Mouse (Mus musculus) NIH3T3 (cell line): ENCODE results near the gene Coro7.

Source experiments
- DNase-seq: peaks from one replicate; pipeline ENCODE4 v3.0.0-alpha.2; 2012; ENCODE audit warnings: low read depth

The Coro7 gene

DNA sequence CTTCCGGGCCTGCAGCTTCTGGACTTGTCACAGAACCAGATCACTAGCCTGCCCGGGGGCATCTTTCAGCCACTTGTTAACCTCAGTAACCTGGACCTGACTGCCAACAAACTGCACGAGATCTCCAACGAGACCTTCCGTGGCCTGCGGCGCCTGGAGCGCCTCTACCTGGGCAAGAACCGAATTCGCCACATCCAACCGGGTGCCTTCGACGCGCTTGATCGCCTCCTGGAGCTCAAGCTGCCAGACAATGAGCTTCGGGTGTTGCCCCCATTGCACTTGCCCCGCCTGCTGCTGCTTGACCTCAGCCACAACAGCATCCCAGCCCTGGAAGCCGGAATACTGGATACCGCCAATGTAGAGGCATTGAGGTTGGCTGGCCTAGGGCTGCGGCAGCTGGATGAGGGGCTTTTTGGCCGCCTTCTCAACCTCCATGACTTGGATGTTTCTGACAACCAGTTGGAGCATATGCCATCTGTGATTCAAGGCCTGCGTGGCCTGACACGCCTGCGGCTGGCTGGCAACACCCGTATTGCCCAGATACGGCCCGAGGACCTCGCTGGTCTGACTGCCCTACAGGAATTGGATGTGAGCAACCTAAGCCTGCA, 31.1 kb downstream of the Coro7 start:
- no peak for DNase-seq

DNA sequence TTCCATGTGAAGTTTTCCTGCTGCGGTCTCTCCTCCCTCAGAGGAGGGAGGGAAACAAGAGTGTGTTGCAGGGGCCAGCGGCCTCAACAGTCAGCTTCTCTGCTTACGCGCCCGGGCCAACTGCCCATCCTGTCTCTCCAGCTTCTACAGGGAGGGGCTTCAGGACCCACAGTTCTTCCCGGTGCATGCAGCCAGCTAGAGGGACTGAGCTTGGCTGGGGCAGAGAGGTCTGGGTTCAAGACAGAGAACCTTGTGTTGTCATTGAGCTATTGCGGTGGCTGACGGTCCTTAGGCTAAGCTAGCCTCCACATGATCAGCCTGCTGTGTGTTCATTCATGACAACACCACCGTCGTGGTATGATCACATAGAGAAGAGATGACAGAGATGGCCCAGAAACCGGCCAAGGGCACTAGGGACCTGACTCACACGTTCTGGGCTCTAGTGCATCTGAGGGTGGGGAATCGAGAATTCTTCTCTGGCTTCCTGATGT, 31.9 kb downstream of the Coro7 start:
- DNase-seq = peak; percentile 87

- no peak for DNase-seq
These were observed 32.7 kb downstream of the Coro7 start for GRCm38 (mm10) chr16:4646831-4647230.

GRCm38 (mm10) chr16:4645867-4646266, 33.7 kb downstream of the Coro7 start:
- no peak for DNase-seq

GRCm38 (mm10) chr16:4643670-4644419, 35.7 kb downstream of the Coro7 start:
- peak; percentile 97 for DNase-seq

- peak; percentile 48 for DNase-seq
These were observed 36.6 kb downstream of the Coro7 start for GRCm38 (mm10) chr16:4642937-4643336.

GRCm38 (mm10) chr16:4642190-4642589, 37.4 kb downstream of the Coro7 start:
- DNase-seq = peak; percentile 95

GRCm38 (mm10) chr16:4641119-4641838, 38.3 kb downstream of the Coro7 start:
- peak; percentile 54 for DNase-seq

DNA sequence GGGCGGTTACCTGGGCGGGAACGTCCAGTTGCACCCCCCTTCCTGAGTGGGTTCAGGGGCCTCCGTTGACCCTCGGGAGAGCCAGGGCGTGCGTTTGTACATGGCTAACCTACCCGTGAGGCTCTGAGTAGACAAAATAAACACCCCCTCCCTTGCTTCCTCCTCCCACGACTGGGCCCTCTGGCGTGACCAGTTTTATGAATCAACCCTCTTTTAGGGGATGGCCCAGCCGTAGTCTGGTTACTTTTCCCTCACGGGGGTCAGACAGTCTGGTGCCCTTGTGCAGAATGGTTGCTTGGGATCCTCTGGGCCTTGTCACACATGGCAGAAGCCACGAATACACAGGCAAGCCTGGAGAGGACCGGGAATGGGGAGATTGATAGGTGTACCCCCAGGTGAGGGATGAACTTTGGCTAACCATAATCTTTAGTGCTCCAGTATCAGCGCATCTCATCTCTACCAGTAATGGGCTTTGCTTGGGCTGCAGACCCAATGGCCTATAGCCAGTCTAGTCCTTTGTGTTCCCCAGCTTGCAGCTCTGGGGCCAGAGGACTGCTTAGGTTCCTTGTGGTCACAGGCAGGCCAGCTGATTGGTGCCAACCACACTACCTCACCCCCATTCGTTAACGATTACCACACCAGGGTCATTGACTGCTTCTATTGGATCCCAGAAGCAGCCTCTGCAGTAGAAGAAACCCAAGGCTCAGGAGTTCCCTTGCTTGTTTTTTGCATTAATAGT, 39.1 kb downstream of the Coro7 start:
- peak; percentile 76 for DNase-seq

DNA sequence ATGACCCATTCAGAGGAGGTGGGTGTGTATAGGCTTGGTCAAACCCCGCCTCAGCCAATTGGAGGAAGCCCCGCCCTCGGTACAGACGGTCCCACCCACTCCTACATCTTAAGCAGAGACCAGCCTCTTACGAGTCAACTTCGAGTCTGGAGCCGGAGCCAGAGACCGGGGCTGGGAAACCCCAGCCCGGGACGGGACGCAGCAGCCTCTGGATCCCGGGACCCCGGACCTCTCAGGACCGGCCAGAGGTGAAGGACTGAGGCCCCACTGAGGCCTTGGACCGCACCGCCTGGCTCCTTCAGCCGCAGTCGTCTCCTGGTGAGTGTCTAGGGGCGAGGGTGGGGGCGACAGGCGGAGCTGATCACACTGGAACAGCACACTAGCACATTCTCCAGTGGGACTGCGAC, 39.7 kb downstream of the Coro7 start, which contains the start of the genes Vasn and Dnaja3:
Vasn (plus strand) TSS at position 111 of the 407 bp plus-strand sequence.
Dnaja3 (plus strand) TSS at position 159 of the 407 bp plus-strand sequence.
- peak; percentile 95 for DNase-seq

GRCm38 (mm10) chr16:4638891-4639390, 40.6 kb downstream of the Coro7 start:
- DNase-seq = peak; percentile 74

DNA sequence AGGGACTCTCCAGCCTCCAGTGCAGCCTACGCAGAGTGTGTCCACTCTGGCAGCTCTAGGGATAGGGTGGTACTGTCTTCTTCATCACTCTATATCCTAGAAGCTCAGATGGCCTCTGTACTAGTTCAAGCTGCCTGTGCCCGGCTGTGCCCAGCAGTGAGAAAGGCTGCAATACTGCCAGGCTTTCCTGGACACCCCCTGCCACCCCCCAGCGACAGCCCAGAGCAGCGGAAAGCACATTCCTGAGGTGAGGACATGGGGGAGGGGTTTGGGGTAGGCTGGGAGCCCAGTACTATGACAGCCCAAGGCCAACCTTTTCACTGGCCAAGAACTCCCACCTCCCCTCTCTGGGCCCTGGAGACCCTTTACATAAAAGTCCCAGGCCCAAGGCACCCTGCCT, 43.8 kb downstream of the Coro7 start:
- DNase-seq = no peak

DNA sequence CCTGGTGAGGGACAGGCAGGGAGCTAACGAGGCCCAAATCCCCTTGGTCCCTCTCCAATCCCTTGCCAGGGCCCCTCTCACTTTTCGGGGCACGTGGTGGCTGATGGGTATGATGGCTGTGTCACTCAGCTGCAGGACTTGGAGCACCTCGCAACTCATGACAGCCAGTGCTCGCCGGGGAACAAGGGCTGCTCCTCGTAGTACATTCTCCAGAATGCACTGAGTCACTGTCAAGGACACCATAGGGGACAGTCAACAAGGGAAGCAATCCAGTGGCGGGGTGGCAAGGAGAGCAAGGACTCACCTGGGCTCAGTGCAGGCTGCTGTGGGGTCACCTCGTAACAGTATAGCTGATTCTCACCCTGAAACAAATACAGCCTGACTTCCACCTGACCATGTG, 44.9 kb downstream of the Coro7 start:
- no peak for DNase-seq

- DNase-seq = peak; percentile 41
These were observed 45.9 kb downstream of the Coro7 start for GRCm38 (mm10) chr16:4633661-4634060.

- DNase-seq = peak; percentile 55
These were observed 47.5 kb downstream of the Coro7 start for GRCm38 (mm10) chr16:4632050-4632449.

DNA sequence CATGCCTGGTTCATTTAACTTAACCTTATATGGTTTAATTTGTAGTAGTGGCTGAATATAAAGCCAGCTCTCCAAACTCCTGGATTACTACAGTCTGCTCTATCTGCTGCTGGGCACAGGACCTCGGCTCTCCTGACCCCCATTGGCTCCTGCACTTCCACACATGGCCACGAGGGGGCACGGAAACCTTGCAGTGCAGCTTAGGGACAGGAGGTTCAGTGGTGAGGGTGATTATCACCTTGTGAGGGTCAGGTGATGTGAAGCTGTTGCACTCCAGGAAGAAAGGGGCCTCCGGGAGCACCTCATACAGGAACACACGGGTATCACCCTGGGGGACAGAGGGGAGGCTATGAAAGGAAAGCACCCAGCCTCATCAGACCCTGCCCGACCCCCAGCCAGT, 49.6 kb downstream of the Coro7 start:
- DNase-seq = peak; percentile 90

DNA sequence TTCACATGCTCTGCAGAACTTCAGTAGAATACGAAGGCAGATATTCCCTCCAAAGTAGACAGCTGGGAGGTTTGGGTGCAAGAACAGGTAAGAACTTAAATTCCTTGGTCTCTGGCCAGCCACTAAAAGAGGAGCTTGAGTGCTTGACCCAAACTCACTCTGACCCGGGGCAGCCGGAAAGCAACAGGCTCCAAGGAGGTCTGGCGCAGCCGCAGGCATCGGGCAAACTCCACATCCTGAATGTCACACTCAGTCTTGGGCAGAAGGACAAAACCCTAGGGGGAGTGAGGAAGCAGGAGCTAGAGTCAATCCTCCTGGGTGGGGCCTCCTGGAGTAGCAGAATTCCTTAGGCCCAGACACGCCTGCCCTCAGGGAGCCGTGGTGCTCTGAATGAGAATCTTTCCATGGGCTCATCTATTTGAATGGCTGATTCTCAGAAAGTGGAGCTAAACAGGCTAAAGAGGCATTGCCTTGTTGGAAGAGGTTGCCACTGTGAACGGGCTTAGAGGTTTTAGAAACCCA, 50.6 kb downstream of the Coro7 start:
- DNase-seq = no peak

DNA sequence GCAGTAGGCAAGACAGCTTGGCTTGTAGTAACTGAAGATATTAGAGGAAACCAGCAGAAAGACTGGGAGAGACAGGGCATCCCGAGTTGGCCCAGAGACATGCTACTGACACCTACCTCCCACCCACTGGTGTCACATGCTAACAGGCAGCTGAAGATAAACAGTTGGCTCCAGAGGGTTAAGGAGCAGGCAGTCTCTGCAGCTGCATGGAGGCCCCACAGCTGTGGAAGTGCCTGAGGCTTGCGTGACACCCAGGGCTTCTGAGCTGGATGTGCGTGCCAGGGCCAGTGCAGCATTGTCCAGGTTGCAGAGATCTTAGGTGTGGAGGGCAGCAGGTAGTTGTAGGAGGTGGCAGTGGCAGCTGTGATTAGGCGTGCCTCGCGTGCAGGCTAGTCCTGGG, 52.5 kb downstream of the Coro7 start:
- no peak for DNase-seq

GRCm38 (mm10) chr16:4624481-4625110, 55.0 kb downstream of the Coro7 start, which contains the start of gene Pam16:
Gene Pam16, minus strand, starts transcription at chr16:4624988.
- DNase-seq = peak; percentile 96

DNA sequence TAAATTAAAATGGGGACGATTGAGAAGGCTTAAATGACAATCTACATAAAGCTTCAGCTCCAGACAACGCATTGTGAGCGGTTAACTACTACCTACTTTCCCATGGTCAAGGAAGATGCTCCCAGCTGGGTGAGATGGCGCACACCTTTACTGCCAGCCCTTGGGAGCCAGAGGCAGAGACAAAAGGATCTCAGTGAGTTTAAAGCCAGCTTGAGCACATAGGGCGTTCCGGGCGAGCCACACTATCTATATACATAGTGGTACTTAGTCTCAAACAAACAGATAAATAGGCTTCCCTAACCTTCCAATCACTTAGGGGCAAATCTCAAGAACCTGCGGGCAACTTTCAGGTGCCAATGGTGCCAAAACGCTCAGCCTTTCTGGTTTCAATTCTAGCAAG, 55.5 kb downstream of the Coro7 start:
- no peak for DNase-seq

DNA sequence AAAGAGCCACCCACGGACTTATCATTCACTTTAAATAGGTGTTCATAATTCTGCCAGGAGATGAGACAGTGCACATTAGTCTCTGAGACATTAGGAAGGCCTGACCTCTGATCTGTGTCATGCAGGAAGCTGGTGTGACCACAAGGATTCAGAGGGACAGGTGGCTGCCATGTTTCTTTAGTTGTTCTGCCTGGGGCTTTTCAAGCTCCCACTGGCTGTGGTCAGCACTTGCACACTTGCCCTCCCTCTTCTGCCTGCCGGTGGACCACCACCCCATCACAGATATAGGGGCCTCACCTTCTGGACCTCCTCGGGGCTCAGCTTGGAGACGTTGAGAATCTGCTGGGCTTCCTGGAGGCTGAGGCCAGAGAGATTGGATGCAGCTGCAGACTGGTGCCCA, 62.7 kb downstream of the Coro7 start:
- no peak for DNase-seq
